In genomic region chr5:74162013-74162412, GRCm38 (mm10) we compare ENCODE assay signal across 10 mouse cellular contexts. TPM values are rescaled to one million over a fixed set of nuclear protein-coding genes. Genes with fewer than 3 reads are reported as not detected.
DNase-seq lines count a peak whose midpoint lies in the region; ATAC-seq and TF ChIP-seq lines count a peak whose summit lies in the region.
"Had no signal": no experiment of that assay in that cellular context is flagged by ENCODE, and none has a peak within 500 bp of the region (broad histone marks: within the 10 kb centered on the region; RNA-seq: fewer than 3 reads in every experiment).

No protein-coding gene starts in this region.

- H3K4me3 ChIP-seq in kidney, postnatal 0 days (replicated peaks; ENCODE audit: low read depth, low read length), result no peak overlapping the region
- H3K4me3 ChIP-seq in forebrain, embryonic 13.5 days, result no peak overlapping the region
- peak overlapping the region; percentile 34 for H3K4me3 ChIP-seq in limb, embryonic 10.5 days

- no peaks in the 10 kb centered on the region for H3K36me3 ChIP-seq in kidney, postnatal 0 days (ENCODE audit: insufficient read depth, low read length)
- no peaks in the 10 kb centered on the region for H3K36me3 ChIP-seq in forebrain, embryonic 13.5 days (ENCODE audit: poor library complexity, severe bottlenecking)
- no peaks in the 10 kb centered on the region for H3K36me3 ChIP-seq in limb, embryonic 10.5 days

- H3K9ac ChIP-seq in kidney, postnatal 0 days (ENCODE audit: low read depth, low read length), result no peak overlapping the region
- H3K9ac ChIP-seq in forebrain, embryonic 13.5 days, result peak overlapping the region; percentile 37; the same call in 1 of the 2 replicates
- H3K9ac ChIP-seq: liver, embryonic 14.5 days had no signal

- peaks cover 31% of the 10 kb centered on the region for H3K4me1 ChIP-seq in kidney, postnatal 0 days (replicated peaks; ENCODE audit: insufficient read depth, low read length)
- peaks cover 14% of the 10 kb centered on the region for H3K4me1 ChIP-seq in forebrain, embryonic 13.5 days
- H3K4me1 ChIP-seq in limb, embryonic 10.5 days, result peaks cover 50% of the 10 kb centered on the region

- no peak for DNase-seq in kidney, postnatal 0 days (ENCODE audit: low spot score)
- no peak for DNase-seq in kidney, postnatal 14 days
- DNase-seq in limb, embryonic 10.5 days (ENCODE audit: low spot score), result no peak
- peak; percentile 24 for DNase-seq in retina, postnatal 7 days (ENCODE audit: low read depth, low spot score)
- DNase-seq in thymus, postnatal 0 days (ENCODE audit: low spot score), result no peak
- no peak for DNase-seq in left cerebral cortex, postnatal 25 days (ENCODE audit: low spot score in 2 of 2)
- DNase-seq in layer of hippocampus, adult 8-10 months (ENCODE audit: low spot score in 2 of 2), result no peak
- DNase-seq: cerebellum, adult 9-10 months had no signal

- H3K4me2 ChIP-seq in kidney, postnatal 0 days (ENCODE audit: low read length), result peak overlapping the region; percentile 32
- peak overlapping the region; percentile 44 for H3K4me2 ChIP-seq in forebrain, embryonic 13.5 days

- WGBS in kidney, postnatal 0 days, result 37% methylated on average over 3 of the region's 3 CpGs
- 56% methylated on average over 3 of the region's 3 CpGs for WGBS in forebrain, embryonic 13.5 days
- WGBS in limb, embryonic 10.5 days, result 43% methylated on average over 3 of the region's 3 CpGs

- ATAC-seq in kidney, postnatal 0 days (replicated peaks; ENCODE audit: low FRiP score, low read depth), result no peak
- no peak for ATAC-seq in forebrain, embryonic 13.5 days

- peak overlapping the region; percentile 81 for H3K27ac ChIP-seq in kidney, postnatal 0 days
- H3K27ac ChIP-seq in forebrain, embryonic 13.5 days, result no peak overlapping the region
- H3K27ac ChIP-seq in limb, embryonic 10.5 days, result peak overlapping the region; percentile 83
- H3K27ac ChIP-seq: liver, embryonic 14.5 days had no signal

- no peak for TF ChIP-seq CTCF in kidney, postnatal 0 days (IDR thresholded peaks at IDR 0.05; ENCODE audit: low read depth)

- no peaks in the 10 kb centered on the region for H3K27me3 ChIP-seq in kidney, postnatal 0 days (ENCODE audit: insufficient read depth, low read length)
- no peaks in the 10 kb centered on the region for H3K27me3 ChIP-seq in forebrain, embryonic 13.5 days
- no peaks in the 10 kb centered on the region for H3K27me3 ChIP-seq in limb, embryonic 10.5 days (ENCODE audit: low read depth, poor library complexity, severe bottlenecking)

- intact Hi-C loops in left cerebral cortex, postnatal 25 days (cut with DNase I), result no loop called here

- H3K9me3 ChIP-seq in kidney, postnatal 0 days (replicated peaks; ENCODE audit: low read length), result no peaks in the 10 kb centered on the region
- H3K9me3 ChIP-seq in forebrain, embryonic 13.5 days (replicated peaks), result no peaks in the 10 kb centered on the region
- H3K9me3 ChIP-seq in limb, embryonic 10.5 days (replicated peaks), result no peaks in the 10 kb centered on the region

RNA-seq across cellular contexts. Expression of gene Rasl11b, which starts 33.1 kb away (rescaled TPM):
- polyA plus RNA-seq in kidney, postnatal 0 days (2015; fragmentation: Nextera tagmentation; extraction: Ambion mirVana), result 96.5 and 99.9 TPM in 2 replicates
- polyA plus RNA-seq in forebrain, embryonic 13.5 days (2015; fragmentation: Nextera tagmentation; extraction: Ambion mirVana), result 23.0 TPM in 2 replicates
- polyA plus RNA-seq in limb, embryonic 10.5 days (2016; fragmentation: Nextera tagmentation; extraction: Ambion mirVana), result 40.7 and 91.2 TPM in 2 replicates
- polyA plus RNA-seq in thymus, postnatal 0 days (2015; fragmentation: Nextera tagmentation; extraction: Ambion mirVana), result 26.8 and 28.6 TPM in 2 replicates
- 10 to 100 TPM; 93.2 to 97.6 TPM for total RNA-seq in left cerebral cortex, postnatal 25 days (2021)
- 10 to 100 TPM; 60.9 to 67.0 (median 63.6) TPM for total RNA-seq in layer of hippocampus, adult 8-10 months (2022)
